Mouse (Mus musculus) brain, adult 10 weeks (tissue): Measurements from ENCODE around the gene Olfr1183. TPM values are rescaled to one million over a fixed set of nuclear protein-coding genes. Genes with fewer than 3 reads are reported as not detected.

Source experiments
- polyA plus RNA-seq: library from polyadenylated mRNA; stranded (reverse); fragments of 350-450 nt; fragmentation: Illumina TruSeq; extraction: RNeasy Lipid Tissue Mini Kit (QIAGEN cat#74804); gene quantifications from one replicate; pipeline ENCODE4 v1.2.3, GENCODE M21; 2015; ENCODE audit warnings: low read depth, low replicate concordance

The Olfr1183 gene
- not detected for polyA plus RNA-seq

DNA sequence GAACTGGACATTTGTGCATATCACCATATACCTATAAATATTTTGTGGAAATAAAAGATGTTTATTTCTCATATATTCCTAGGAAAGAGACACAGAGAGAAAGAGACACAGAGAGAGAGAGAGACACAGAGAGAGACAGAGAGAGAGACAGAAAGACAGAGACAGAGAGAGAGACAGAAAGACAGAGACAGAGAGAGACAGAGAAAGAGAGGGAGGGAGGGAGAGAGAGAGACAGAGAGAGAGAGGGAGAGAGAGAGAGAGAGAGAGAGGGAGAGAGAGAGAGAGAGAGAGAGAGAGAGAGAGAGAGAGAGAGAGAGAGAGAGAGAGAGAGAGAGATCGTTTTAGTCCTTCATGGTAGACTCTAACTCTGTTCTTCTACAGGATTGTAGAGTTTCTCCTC lies at the start of gene Olfr1183:
Gene Olfr1183 (plus strand): TSS at position 301 of the 400 bp plus-strand sequence.

DNA sequence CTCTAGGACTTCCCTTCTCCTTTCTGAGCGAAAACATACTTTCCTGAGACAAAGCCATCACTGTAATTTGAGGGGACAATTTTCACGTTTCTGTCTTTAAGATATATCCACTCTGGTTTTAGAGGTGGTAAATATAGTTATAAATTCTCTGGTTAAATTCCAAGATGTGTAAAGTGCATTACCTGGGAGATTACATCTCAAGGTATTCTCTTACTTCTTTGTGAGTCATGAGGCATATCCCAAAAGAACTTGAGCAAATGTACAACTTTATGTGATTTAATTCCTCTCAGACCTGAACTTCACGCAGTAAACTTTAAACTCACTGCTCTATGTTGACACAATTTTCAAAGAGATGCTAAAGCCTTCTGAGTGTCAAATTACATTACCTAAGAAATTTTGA lies 48.3 kb upstream of the Olfr1183 start, which contains the start of gene Olfr1179:
Gene Olfr1179 (minus strand): TSS at position 101 of the 400 bp plus-strand sequence.

GRCm38 (mm10) chr2:88419051-88419450 lies 35.6 kb upstream of the Olfr1183 start, which contains the start of gene Olfr1180:
Olfr1180 (minus strand) TSS chr2:88419151.

GRCm38 (mm10) chr2:88426071-88426470 lies 28.6 kb upstream of the Olfr1183 start, which contains the start of gene Olfr1181:
Olfr1181 (minus strand) TSS chr2:88426171.

GRCm38 (mm10) chr2:88449031-88449430 lies 5.6 kb upstream of the Olfr1183 start, which contains the start of gene Gm13757:
Gm13757 (minus strand) TSS chr2:88449131.

GRCm38 (mm10) chr2:88483298-88483697 lies 28.6 kb downstream of the Olfr1183 start, which contains the start of gene Olfr1184:
Olfr1184 (plus strand) TSS chr2:88483598.

GRCm38 (mm10) chr2:88493020-88493419 lies 38.4 kb downstream of the Olfr1183 start, which contains the start of gene Olfr1185-ps1:
Olfr1185-ps1 (plus strand) TSS chr2:88493320.

DNA sequence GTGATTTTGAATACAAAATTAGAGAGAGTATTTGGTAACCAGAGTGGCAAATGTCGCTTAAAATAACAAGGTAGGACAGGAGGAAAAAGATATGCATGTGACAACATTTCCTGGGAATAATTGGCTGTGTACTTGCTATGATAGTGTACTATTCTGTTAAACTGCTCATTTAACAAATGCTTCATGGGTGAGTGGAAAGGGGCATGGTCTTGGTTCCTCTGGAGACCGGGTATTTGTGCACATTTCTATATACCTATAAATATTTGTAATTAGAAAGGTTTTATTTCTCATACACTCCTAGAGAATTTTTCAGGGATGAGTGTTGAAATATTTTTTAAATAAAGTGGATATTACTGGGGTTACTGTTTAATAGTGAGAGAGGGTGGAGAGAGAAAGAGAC lies 63.6 kb downstream of the Olfr1183 start, which contains the start of gene Olfr1186:
Gene Olfr1186 (plus strand): TSS at position 301 of the 400 bp plus-strand sequence.

Other genes with a start within 250 kb of the Olfr1183 start
- gene Olfr1170, start 226.5 kb upstream of the Olfr1183 start, polyA plus RNA-seq: not detected
- not detected for gene Olfr1173, start 175.0 kb upstream of the Olfr1183 start, polyA plus RNA-seq
- not detected for gene Olfr1174-ps, start 139.7 kb upstream of the Olfr1183 start, polyA plus RNA-seq
- not detected for gene Olfr1175-ps, start 127.7 kb upstream of the Olfr1183 start, polyA plus RNA-seq
- not detected for gene Olfr1176, start 118.1 kb upstream of the Olfr1183 start, polyA plus RNA-seq
- gene Olfr1177-ps, start 108.4 kb upstream of the Olfr1183 start, polyA plus RNA-seq: not detected
- not detected for gene Olfr1178, start 67.8 kb upstream of the Olfr1183 start, polyA plus RNA-seq
- gene Olfr1179, start 48.4 kb upstream of the Olfr1183 start, polyA plus RNA-seq: not detected
- gene Olfr1180, start 35.7 kb upstream of the Olfr1183 start, polyA plus RNA-seq: not detected
- gene Olfr1181, start 28.7 kb upstream of the Olfr1183 start, polyA plus RNA-seq: not detected
- gene Gm13757, start 5.7 kb upstream of the Olfr1183 start, polyA plus RNA-seq: not detected
- not detected for gene Olfr1184, start 28.7 kb downstream of the Olfr1183 start, polyA plus RNA-seq
- gene Olfr1185-ps1, start 38.5 kb downstream of the Olfr1183 start, polyA plus RNA-seq: not detected
- not detected for gene Olfr1186, start 63.7 kb downstream of the Olfr1183 start, polyA plus RNA-seq
- not detected for gene Olfr1188, start 102.1 kb downstream of the Olfr1183 start, polyA plus RNA-seq
- not detected for gene Olfr1189, start 131.6 kb downstream of the Olfr1183 start, polyA plus RNA-seq
- gene Olfr1191-ps1, start 185.7 kb downstream of the Olfr1183 start, polyA plus RNA-seq: not detected
- gene Olfr1192-ps1, start 193.6 kb downstream of the Olfr1183 start, polyA plus RNA-seq: not detected
- gene Olfr1193, start 220.8 kb downstream of the Olfr1183 start, polyA plus RNA-seq: not detected
- not detected for gene Olfr1195, start 234.3 kb downstream of the Olfr1183 start, polyA plus RNA-seq
- not detected for gene Olfr1196, start 249.7 kb downstream of the Olfr1183 start, polyA plus RNA-seq